8 mouse cellular contexts compared by ENCODE assay signal in genomic region chrX:74243396-74243795, GRCm38 (mm10). TPM values are rescaled to one million over a fixed set of nuclear protein-coding genes. Genes with fewer than 3 reads are reported as not detected.
DNase-seq lines count a peak whose midpoint lies in the region; ATAC-seq and TF ChIP-seq lines count a peak whose summit lies in the region.

No protein-coding gene starts in this region.

- peak overlapping the region; percentile 35; the same call in 1 of the 2 replicates for H3K27ac ChIP-seq in embryonic facial prominence, embryonic 14.5 days (replicated peaks; ENCODE audit: low read depth, low read length)
- no peak overlapping the region for H3K27ac ChIP-seq in kidney, embryonic 14.5 days (ENCODE audit: low read depth, low read length)

- H3K4me3 ChIP-seq in C2C12 (ENCODE audit: insufficient read depth, poor library complexity, severe bottlenecking): peak overlapping the region; percentile 58
- peak overlapping the region; percentile 46 for H3K4me3 ChIP-seq in embryonic facial prominence, embryonic 14.5 days (ENCODE audit: low read depth, low read length)
- H3K4me3 ChIP-seq in kidney, embryonic 14.5 days (ENCODE audit: low read length): peak overlapping the region; percentile 60

- H3K79me2 ChIP-seq in C2C12 (ENCODE audit: control insufficient read depth, insufficient read depth): peaks cover 91% of the 10 kb centered on the region

- H3K27me3 ChIP-seq in C2C12 (ENCODE audit: control insufficient read depth, insufficient read depth, insufficient read length): no peaks in the 10 kb centered on the region
- H3K27me3 ChIP-seq in embryonic facial prominence, embryonic 14.5 days (replicated peaks; ENCODE audit: control insufficient read depth, insufficient read depth, low read length): no peaks in the 10 kb centered on the region
- no peaks in the 10 kb centered on the region for H3K27me3 ChIP-seq in kidney, embryonic 14.5 days (ENCODE audit: control insufficient read depth, insufficient read depth, low read length)

- peak overlapping the region; percentile 67 for H3ac ChIP-seq in C2C12 (ENCODE audit: control insufficient read depth, insufficient read length, low read depth)

- no peak for TF ChIP-seq CTCF in C2C12 (IDR thresholded peaks at IDR 0.05; ENCODE audit: control insufficient read depth, insufficient read depth, insufficient read length)

- no peak for DNase-seq in embryonic facial prominence, embryonic 14.5 days (ENCODE audit: low spot score)
- peak; percentile 72 for DNase-seq in lung, postnatal 36 days
- DNase-seq in frontal cortex, postnatal 36 days (ENCODE audit: low spot score in 2 of 2): no peak
- no peak for DNase-seq in layer of hippocampus, adult 11-12 months (ENCODE audit: low spot score)
- DNase-seq in T-cell, adult 2 months (ENCODE audit: low spot score): no peak
- DNase-seq in adrenal gland, postnatal 10 days: no peak

- ATAC-seq in embryonic facial prominence, embryonic 14.5 days (ENCODE audit: low read depth): no peak
- no peak for ATAC-seq in kidney, embryonic 14.5 days (ENCODE audit: low FRiP score, low TSS enrichment)

- peaks cover 3% of the 10 kb centered on the region; the same call in 1 of the 2 replicates for H3K4me1 ChIP-seq in embryonic facial prominence, embryonic 14.5 days (ENCODE audit: control insufficient read depth, insufficient read depth, low read length)
- no peaks in the 10 kb centered on the region for H3K4me1 ChIP-seq in kidney, embryonic 14.5 days (ENCODE audit: control insufficient read depth, insufficient read depth, low read length)

- H3K9ac ChIP-seq in embryonic facial prominence, embryonic 14.5 days (ENCODE audit: low read depth, low read length): peak overlapping the region; percentile 81
- H3K9ac ChIP-seq in kidney, embryonic 14.5 days (ENCODE audit: low read depth, low read length): no peak overlapping the region

- H3K36me3 ChIP-seq in C2C12 (ENCODE audit: control insufficient read depth, insufficient read depth): peaks cover 63% of the 10 kb centered on the region
- H3K36me3 ChIP-seq in embryonic facial prominence, embryonic 14.5 days (ENCODE audit: control insufficient read depth, insufficient read depth, low read length): peaks cover 47% of the 10 kb centered on the region
- peaks cover 48% of the 10 kb centered on the region for H3K36me3 ChIP-seq in kidney, embryonic 14.5 days (ENCODE audit: control insufficient read depth, insufficient read depth, low read length)

- 73% methylated on average over 2 of the region's 2 CpGs for WGBS in embryonic facial prominence, embryonic 14.5 days
- 88% methylated on average over 2 of the region's 2 CpGs for WGBS in kidney, embryonic 14.5 days

- H3K9me3 ChIP-seq in embryonic facial prominence, embryonic 14.5 days (ENCODE audit: control insufficient read depth, low read length): no peaks in the 10 kb centered on the region
- no peaks in the 10 kb centered on the region for H3K9me3 ChIP-seq in kidney, embryonic 14.5 days (ENCODE audit: control insufficient read depth, low read length)

- peak overlapping the region; percentile 57 for H3K4me2 ChIP-seq in embryonic facial prominence, embryonic 14.5 days (ENCODE audit: low read depth, low read length)
- H3K4me2 ChIP-seq in kidney, embryonic 14.5 days (replicated peaks; ENCODE audit: low read depth, low read length): peak overlapping the region; percentile 52

- peaks cover 74% of the 10 kb centered on the region for H3K79me3 ChIP-seq in C2C12 (ENCODE audit: low read depth)

TF ChIP-seq in C2C12, 6 proteins besides CTCF, POLR2A, EP300 and RAD21:
- TF ChIP-seq FOSL1 (IDR thresholded peaks at IDR 0.05; ENCODE audit: insufficient read depth, low read length, poor library complexity, severe bottlenecking) (no peak), MYOD1 (IDR thresholded peaks at IDR 0.05; ENCODE audit: control insufficient read depth, insufficient read length, low read depth) (no peak), CEBPB (IDR thresholded peaks at IDR 0.05; ENCODE audit: low read depth) (no peak), MYOG (IDR thresholded peaks at IDR 0.05; ENCODE audit: control insufficient read depth, extremely low read depth, insufficient read length) (no peak), MAX (IDR thresholded peaks at IDR 0.05) (no peak), USF1 (IDR thresholded peaks at IDR 0.05; ENCODE audit: low read depth) (no peak)

RNA-seq across cellular contexts. Expression of gene Flna, which starts 6.2 kb away (rescaled TPM):
- polyA plus RNA-seq in C2C12 (2012; fragmentation: generic; extraction: Trizol): 1,024 TPM
- 284 and 324 TPM in 2 replicates for polyA plus RNA-seq in embryonic facial prominence, embryonic 14.5 days (2014; fragmentation: Nextera tagmentation; extraction: Ambion mirVana)
- polyA plus RNA-seq in kidney, embryonic 14.5 days (2014; fragmentation: Nextera tagmentation; extraction: Ambion mirVana): 199 and 315 TPM in 2 replicates
- total RNA-seq in adrenal gland, postnatal 10 days (2021): 100 to 1,000 TPM; 151 to 183 TPM

RNA-seq across cellular contexts. Expression of gene Emd, which starts 11.1 kb away (rescaled TPM):
- 172 TPM for polyA plus RNA-seq in C2C12 (2012; fragmentation: generic; extraction: Trizol)
- polyA plus RNA-seq in embryonic facial prominence, embryonic 14.5 days (2014; fragmentation: Nextera tagmentation; extraction: Ambion mirVana): 26.1 and 26.9 TPM in 2 replicates
- polyA plus RNA-seq in kidney, embryonic 14.5 days (2014; fragmentation: Nextera tagmentation; extraction: Ambion mirVana): 28.1 and 81.5 TPM in 2 replicates
- total RNA-seq in adrenal gland, postnatal 10 days (2021): 10 to 100 TPM; 38.0 to 45.0 TPM

RNA-seq across cellular contexts. Expression of gene Rpl10, which starts 27.2 kb away (rescaled TPM):
- polyA plus RNA-seq in C2C12 (2012; fragmentation: generic; extraction: Trizol): 3,196 TPM
- 898 and 935 TPM in 2 replicates for polyA plus RNA-seq in embryonic facial prominence, embryonic 14.5 days (2014; fragmentation: Nextera tagmentation; extraction: Ambion mirVana)
- polyA plus RNA-seq in kidney, embryonic 14.5 days (2014; fragmentation: Nextera tagmentation; extraction: Ambion mirVana): 941 and 1,115 TPM in 2 replicates
- total RNA-seq in adrenal gland, postnatal 10 days (2021): 100 to 1,000 TPM; 377 to 392 TPM

RNA-seq across cellular contexts. Expression of gene Taz, which starts 38.3 kb away (rescaled TPM):
- 18.1 TPM for polyA plus RNA-seq in C2C12 (2012; fragmentation: generic; extraction: Trizol)
- polyA plus RNA-seq in embryonic facial prominence, embryonic 14.5 days (2014; fragmentation: Nextera tagmentation; extraction: Ambion mirVana): 61.5 and 63.1 TPM in 2 replicates
- 58.5 and 64.3 TPM in 2 replicates for polyA plus RNA-seq in kidney, embryonic 14.5 days (2014; fragmentation: Nextera tagmentation; extraction: Ambion mirVana)
- 10 to 100 TPM; 57.6 to 90.8 TPM for total RNA-seq in adrenal gland, postnatal 10 days (2021)

RNA-seq across cellular contexts. Expression of gene Dnase1l1, which starts 38.7 kb away (rescaled TPM):
- polyA plus RNA-seq in C2C12 (2012; fragmentation: generic; extraction: Trizol): 13.9 TPM
- 16.5 and 19.3 TPM in 2 replicates for polyA plus RNA-seq in embryonic facial prominence, embryonic 14.5 days (2014; fragmentation: Nextera tagmentation; extraction: Ambion mirVana)
- 10.6 and 10.8 TPM in 2 replicates for polyA plus RNA-seq in kidney, embryonic 14.5 days (2014; fragmentation: Nextera tagmentation; extraction: Ambion mirVana)
- total RNA-seq in adrenal gland, postnatal 10 days (2021): 10 to 100 TPM; 10.5 to 19.1 TPM
